Mouse (Mus musculus) retina, postnatal 1 day (tissue): ENCODE measurements around the gene Kdm2a.
"Not testable (repeated sequence)": the region's sequence is repeated elsewhere in the genome, so short reads cannot be mapped to it uniquely, and the experiment has no call there.

Source experiments
- DNase-seq: peaks from one replicate; pipeline ENCODE4 v3.0.0-alpha.2; 2012

Kdm2a gene

DNA sequence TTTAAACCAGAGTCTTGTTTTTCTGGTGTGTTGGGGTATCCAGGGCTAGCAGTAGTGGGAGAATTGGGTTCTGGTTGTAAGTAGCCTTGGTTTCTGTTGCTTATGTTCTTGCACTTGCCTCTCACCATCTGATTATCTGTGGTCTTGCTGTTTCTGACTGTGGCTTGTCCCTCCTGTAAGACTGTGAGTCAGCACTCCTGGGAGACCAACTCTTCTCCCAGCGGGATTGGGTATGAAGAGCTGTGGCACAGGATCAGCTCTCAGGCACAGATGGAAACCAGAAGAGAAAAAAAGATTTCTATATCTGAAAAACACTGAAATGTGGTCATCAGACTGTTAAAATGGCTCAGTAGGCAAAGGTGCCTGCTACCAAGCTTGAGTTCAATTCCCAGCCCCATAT lies 16.5 kb upstream of the Kdm2a start:
- DNase-seq, result no peak

GRCm38 (mm10) chr19:4409062-4409461 lies 11.0 kb upstream of the Kdm2a start:
- no peak for DNase-seq

GRCm38 (mm10) chr19:4404840-4405239 lies 6.8 kb upstream of the Kdm2a start:
- no peak for DNase-seq

GRCm38 (mm10) chr19:4398959-4399358 lies 874 bp upstream of the Kdm2a start:
- DNase-seq, result no peak

GRCm38 (mm10) chr19:4398630-4398948 lies 504 bp upstream of the Kdm2a start:
- no peak for DNase-seq

GRCm38 (mm10) chr19:4396998-4397797 lies 887 bp downstream of the Kdm2a start:
- DNase-seq, result peak; percentile 99

- peak; percentile 19 for DNase-seq
These were observed 1.7 kb downstream of the Kdm2a start for GRCm38 (mm10) chr19:4396081-4396997.

- no peak for DNase-seq
These were observed 10.8 kb downstream of the Kdm2a start for GRCm38 (mm10) chr19:4387276-4387675.

DNA sequence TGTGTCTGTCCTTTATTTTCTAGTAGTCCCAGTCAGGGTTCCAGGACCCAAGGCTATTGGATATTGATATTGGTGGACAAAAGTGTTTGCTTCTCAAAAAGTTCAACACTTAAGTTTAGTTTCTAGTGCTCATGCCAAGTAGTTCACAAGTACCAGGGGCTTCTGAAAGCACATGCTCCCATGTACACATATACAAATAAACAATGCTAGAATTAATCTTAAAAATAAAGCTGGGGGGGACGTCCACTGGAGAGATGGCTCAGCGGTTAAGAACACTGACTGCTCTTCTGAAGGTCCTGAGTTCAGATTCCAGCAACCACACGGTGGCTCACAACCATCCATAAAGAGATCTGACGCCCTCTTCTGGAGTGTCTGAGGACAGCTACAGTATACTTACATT lies 13.1 kb downstream of the Kdm2a start:
- no peak for DNase-seq

- peak; percentile 36 for DNase-seq
These were observed 13.8 kb downstream of the Kdm2a start for GRCm38 (mm10) chr19:4384322-4384721.

GRCm38 (mm10) chr19:4383306-4383705 lies 14.8 kb downstream of the Kdm2a start:
- DNase-seq, result no peak

DNA sequence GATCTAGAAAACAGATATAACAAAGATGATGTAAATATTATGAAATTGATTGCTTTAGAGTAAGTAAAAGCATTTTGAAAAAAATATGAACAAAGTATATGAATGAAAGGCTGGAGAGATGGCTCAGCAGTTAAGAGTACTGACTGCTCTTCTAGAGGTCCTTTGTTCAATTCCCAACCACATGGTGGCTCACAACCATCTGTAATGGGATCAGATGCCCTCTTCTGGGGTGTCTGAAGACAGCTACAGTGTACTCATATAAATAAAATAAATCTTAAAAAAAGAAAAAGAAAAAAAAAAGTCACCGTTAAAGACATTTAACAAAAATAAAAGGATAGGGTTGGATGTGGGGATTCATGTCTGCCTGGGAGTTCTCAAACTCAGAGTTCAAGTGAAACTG lies 15.8 kb downstream of the Kdm2a start:
- DNase-seq, result not testable (repeated sequence)

- no peak for DNase-seq
These were observed 27.4 kb downstream of the Kdm2a start for GRCm38 (mm10) chr19:4370656-4371055.

GRCm38 (mm10) chr19:4370254-4370653 lies 27.8 kb downstream of the Kdm2a start:
- no peak for DNase-seq

GRCm38 (mm10) chr19:4349455-4349854 lies 48.6 kb downstream of the Kdm2a start:
- DNase-seq, result no peak

DNA sequence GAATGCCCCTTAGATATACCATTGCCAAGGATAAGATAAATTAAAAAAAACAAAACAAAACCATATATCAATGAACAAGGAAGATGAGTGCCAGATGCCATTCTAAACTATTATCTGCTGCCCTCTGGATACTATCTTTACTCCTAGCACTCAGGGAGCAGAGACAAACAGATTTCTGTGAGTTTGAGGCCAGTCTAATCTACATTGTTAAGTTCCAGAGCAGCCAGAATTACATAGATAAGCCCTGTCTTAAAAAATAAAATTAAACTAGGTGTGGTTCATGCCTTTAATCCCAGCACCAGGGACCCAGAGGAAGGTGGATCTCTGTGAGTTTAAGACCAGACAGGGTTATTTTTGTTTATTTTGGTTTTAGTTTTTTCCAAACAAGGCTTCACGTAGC lies 51.6 kb downstream of the Kdm2a start:
- DNase-seq, result no peak

DNA sequence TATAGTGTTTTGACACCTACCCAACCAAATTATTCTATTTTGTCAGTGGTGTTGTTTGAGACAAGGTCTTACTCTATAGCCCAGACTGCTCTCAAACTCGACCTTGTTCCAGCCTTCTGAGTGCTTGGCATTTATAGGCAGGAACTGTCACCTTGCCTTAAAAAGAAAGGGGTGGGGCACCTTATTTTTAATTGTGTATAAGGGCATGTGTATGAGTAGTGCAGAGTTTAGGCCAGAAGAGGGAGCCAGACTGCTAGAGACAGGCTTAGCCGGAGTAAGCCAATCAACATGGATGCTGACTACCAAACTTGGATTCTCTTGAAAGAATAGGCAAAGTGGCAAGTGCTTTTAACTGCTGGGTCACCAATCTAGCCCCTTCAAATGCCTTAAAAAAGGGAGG lies 59.9 kb downstream of the Kdm2a start:
- DNase-seq, result peak; percentile 79

GRCm38 (mm10) chr19:4333791-4334190 lies 64.3 kb downstream of the Kdm2a start:
- peak; percentile 97 for DNase-seq

DNA sequence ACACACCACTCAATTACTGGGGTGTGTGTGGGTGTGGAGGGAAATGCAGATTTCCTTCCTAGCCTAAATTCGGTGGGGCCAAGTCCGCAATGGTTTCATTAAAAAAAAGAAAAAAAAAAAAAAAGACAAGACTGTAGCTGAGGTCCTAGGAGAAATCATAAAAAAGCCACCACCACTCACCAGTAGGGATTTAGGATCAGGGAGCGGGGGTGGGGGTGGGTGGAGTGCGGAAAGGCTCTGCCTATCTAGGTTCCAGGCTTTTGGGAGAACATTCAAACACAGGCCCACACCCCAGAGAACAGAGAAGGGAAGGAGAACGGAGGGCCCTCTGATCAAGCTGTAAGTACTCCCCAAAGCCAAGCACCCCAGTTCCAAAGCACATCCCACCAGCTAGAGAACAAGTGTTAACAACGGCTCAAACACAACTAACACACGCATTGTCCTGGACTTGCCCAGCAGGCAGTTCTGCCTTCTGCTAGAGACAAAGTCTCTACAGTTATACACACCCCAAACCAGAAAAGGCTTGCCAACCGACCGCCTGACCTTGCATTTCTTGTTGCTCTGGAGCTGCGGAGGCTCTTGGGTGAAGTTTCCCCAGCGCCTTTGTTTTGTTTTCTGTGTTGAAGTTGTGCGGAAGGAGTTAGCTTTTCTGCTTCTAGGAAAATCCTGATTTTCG lies 64.8 kb downstream of the Kdm2a start:
- no peak for DNase-seq

DNA sequence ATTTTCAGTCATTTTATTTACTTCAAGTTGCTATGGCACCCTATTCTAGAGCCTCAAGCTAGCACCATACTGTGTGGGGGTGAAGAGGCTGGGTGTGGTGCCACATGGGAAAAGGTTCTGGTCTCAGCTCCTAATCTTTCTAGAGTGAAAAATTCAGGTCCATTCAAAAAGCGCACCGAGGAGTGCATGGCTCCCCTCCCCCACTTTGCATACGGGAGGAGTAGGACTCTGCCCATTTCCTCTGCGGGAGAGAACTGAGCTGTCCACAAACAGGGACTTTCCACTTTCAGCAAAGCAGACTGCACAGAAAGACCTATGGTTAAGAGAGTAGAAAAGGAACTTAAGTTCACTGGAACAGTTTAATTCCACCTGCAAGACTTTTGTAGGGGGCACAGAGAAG lies 65.4 kb downstream of the Kdm2a start:
- peak; percentile 29 for DNase-seq

- no peak for DNase-seq
These were observed 66.8 kb downstream of the Kdm2a start for GRCm38 (mm10) chr19:4331273-4331672.

DNA sequence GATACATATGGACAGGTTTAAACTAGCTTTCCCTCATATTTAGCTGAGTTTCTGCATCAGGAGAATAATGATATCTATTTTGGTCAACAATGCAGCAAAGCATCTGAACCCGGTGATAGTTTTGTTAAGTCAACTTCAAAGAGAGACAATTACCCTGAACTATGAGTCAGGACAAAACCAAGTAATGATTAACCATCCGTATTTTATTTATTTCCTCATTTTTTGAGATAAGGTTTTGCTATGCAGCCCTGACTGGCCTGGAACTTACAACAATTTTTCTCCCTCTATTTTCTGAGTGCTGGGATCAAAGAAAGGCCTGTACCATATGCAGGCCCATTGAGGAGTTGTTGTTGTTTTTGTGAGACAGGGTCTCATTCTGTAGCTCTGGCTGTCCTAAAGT lies 67.5 kb downstream of the Kdm2a start:
- DNase-seq, result no peak

- no peak for DNase-seq
These were observed 69.3 kb downstream of the Kdm2a start for GRCm38 (mm10) chr19:4328737-4329304.
